Mouse (Mus musculus) heart, adult 2 months (tissue): ENCODE measurements around the gene Smarca4. TPM values are rescaled to one million over a fixed set of nuclear protein-coding genes. Genes with fewer than 3 reads are reported as not detected.

Source experiments
- DNase-seq, 2 experiments: peaks; one replicate each; pipeline ENCODE4 v3.0.0; 2021
- H3K27ac ChIP-seq: fragments of 200-600 bp; 2 replicates; pipeline ENCODE4 v1.8.1; 2022
- H3K27me3 ChIP-seq: fragments of 200-500 bp; 2 replicates; pipeline ENCODE4 v1.6.1; 2012; ENCODE audit warnings: mild to moderate bottlenecking, low read length, inconsistent platforms, mixed read lengths; ENCODE audit not compliant: control insufficient read depth, insufficient read depth
- H3K36me3 ChIP-seq: fragments of 200-500 bp; 2 replicates; pipeline ENCODE4 v1.6.1; 2012; ENCODE audit warnings: low read length, inconsistent platforms; ENCODE audit not compliant: control insufficient read depth, insufficient read depth
- H3K4me1 ChIP-seq: fragments of 200-500 bp; 2 replicates; pipeline ENCODE4 v1.6.1; 2011; ENCODE audit warnings: low read length; ENCODE audit not compliant: control insufficient read depth, insufficient read depth
- H3K4me3 ChIP-seq: fragments of 200-600 bp; 2 replicates; pipeline ENCODE4 v1.8.1; 2022
- H3K79me2 ChIP-seq: fragments of 200-500 bp; replicated peaks from 2 replicates; pipeline ENCODE4 v1.6.1; 2012; ENCODE audit warnings: mild to moderate bottlenecking, inconsistent platforms, low read length, moderate library complexity, mixed read lengths; ENCODE audit not compliant: control insufficient read depth, insufficient read depth
- H3K9ac ChIP-seq: fragments of 200-500 bp; 2 replicates; pipeline ENCODE4 v1.6.1; 2012; ENCODE audit warnings: low read depth, mild to moderate bottlenecking, control low read depth, inconsistent platforms, low read length, mixed read lengths
- CTCF ChIP-seq: fragments of 200-600 bp; IDR thresholded peaks from 2 replicates; pipeline ENCODE4 v1.8.1; 2022; ENCODE audit warnings: antibody characterized with exemption, mild to moderate bottlenecking, moderate library complexity
- EP300 ChIP-seq: fragments of 200-500 bp; IDR thresholded peaks from 2 replicates; pipeline ENCODE4 v1.6.1; 2011; ENCODE audit warnings: low read depth, low read length, control low read depth; ENCODE audit not compliant: insufficient read depth
- POLR2A ChIP-seq: fragments of 200-500 bp; IDR thresholded peaks from 2 replicates; pipeline ENCODE4 v1.6.1; 2011; ENCODE audit warnings: mild to moderate bottlenecking, low read depth, low read length, control low read depth; ENCODE audit not compliant: insufficient read depth
- WGBS: fragments of 180-500 bp; shearing (Covaris S2); methylation state at CpG from one replicate; pipeline ENCODE4 v1.1.7; 2018; 5-methylcytosine and 5-hydroxymethylcytosine counted together
- intact Hi-C: fragments of 180-260 bp; cut with DNase I; formaldehyde crosslinking; loops from one replicate; pipeline ENCODE4 v1.15.1; 2025
- polyA plus RNA-seq: library from polyadenylated mRNA; depleted of rRNA; stranded (reverse); fragments of >200 nt; gene quantifications from 2 replicates; pipeline ENCODE4 v1.2.3, GENCODE M21; 2012
- total RNA-seq, 2 experiments: library from RNA; stranded (reverse); gene quantifications; 2 replicates each; pipeline ENCODE4 v1.2.3; 2021

Gene Smarca4
- total and polyA plus RNA-seq, 3 experiments = 21.5 to 47.0 (median 43.5) TPM

DNA sequence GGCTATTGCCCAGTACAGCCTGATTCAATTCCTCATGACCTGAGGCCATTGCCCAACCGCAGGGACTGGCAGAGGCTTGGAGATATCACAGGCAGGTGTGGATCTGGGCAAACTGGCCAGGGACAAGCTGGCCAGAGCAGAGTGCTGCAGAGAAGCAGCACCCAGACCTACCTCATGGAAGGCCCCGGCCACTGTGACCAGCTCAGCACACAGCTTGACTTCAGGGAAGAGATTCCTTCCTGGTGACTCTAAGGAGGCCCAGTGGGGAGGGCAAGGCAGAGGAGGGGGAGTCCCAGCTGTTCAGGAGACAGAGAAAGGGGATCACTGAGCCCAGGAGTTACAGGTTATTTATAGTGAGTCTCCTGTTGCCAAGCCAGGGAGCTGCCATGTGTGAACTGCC lies 105.1 kb downstream of the Smarca4 start:
- no peaks in the 10 kb centered on the region for H3K79me2 ChIP-seq
- H3K27me3 ChIP-seq = no peaks in the 10 kb centered on the region
- WGBS = 64% methylated on average over 2 of the region's 2 CpGs
- peak overlapping the region; percentile 45 for H3K27ac ChIP-seq
- H3K4me3 ChIP-seq = no peak overlapping the region
- no peak overlapping the region for H3K9ac ChIP-seq
- peaks cover 3% of the 10 kb centered on the region for H3K4me1 ChIP-seq
- TF ChIP-seq CTCF (no peak), POLR2A (no peak), EP300 (peak; percentile 40; the same call in 1 of the 2 replicates)
- DNase-seq = peak in 1 of 2 experiments; percentile 56
- intact Hi-C loops = no loop called here
- H3K36me3 ChIP-seq = no peaks in the 10 kb centered on the region

DNA sequence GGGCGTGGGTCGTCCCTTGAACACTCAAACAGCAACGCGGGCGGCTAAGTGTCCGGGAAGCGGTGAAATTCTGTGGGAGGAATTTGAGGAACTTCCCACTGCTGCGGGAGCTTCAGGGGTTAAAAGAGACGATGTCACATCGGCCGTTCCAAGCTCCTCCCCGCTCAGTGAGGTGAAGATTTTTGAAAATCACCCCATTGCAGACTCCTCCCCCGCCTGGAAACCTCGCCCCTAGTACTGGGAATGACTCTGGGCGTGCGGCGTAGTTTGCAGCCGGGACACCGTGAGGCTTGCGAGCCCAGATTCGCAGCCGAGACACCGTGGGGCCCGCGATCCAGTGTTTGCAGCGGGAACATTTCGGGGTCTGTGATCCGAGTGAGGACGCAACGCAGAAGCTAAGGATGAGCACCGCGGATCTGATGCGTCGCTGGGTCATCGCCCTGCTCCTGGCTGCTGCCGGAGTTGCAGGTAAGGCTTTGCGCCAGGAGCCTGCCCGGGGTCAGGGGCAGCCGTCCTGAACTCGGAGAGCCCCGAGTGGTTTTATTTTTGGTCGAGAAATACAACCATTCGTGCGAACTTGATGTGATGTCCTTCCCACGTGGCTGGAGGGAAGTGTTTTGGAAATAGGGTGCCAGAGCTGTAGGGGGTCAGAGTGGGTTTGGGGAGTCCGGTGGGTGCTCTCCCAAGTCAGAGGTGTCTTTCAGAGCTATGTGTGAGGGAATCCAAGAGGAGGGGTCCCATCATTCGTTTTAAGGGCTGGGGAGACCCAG lies 107.6 kb downstream of the Smarca4 start, which contains the start of gene Ldlr:
Gene Ldlr, plus strand, starts transcription at position 107 of the 770 bp plus-strand sequence.
- Histone ChIP-seq H3K4me3 (peak within 1 kb of the TSS; percentile 67), H3K79me2 (no peaks in the 10 kb centered on the region), H3K4me1 (peaks cover 3% of the 10 kb centered on the region), H3K27ac (peak within 1 kb of the TSS; percentile 74), H3K36me3 (no peaks in the 10 kb centered on the region), H3K27me3 (no peaks in the 10 kb centered on the region), H3K9ac (peak within 1 kb of the TSS; percentile 65)
- intact Hi-C loops = loop anchor here (2.0 kb wide), 1 partner anchor 23 kb away; no protein-coding TSS in a partner anchor
- TF ChIP-seq CTCF = no peak
- 0 out of 2 replicates have a peak, but pooled peaks have one; percentile 32 for TF ChIP-seq EP300
- peak; percentile 57; the same call in 1 of the 2 replicates for TF ChIP-seq POLR2A
- DNase-seq = peak; percentile 83 to 86
- WGBS = under 1% methylated on average over 47 of the region's 47 CpGs

DNA sequence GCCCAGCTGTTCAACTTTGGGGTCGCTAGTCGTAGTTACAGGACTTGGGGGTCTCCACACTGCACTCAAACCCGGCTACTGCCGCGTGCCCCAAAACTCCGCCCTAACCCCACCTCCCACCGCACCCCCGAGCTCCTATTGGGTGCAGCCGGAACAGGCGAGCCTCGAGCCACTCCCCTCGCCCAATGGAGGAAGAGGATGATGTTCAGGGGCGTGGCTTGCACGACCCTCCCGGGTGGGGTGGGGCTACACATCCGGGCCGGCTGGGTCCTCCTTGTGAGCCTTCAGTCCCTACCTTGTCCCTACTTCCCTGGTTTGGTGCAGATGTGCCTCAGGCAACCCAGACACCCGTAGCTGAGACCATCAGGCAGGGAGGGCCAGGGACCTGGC lies 108.2 kb downstream of the Smarca4 start:
- TF ChIP-seq CTCF (no peak), EP300 (no peak), POLR2A (peak; percentile 45; the same call in 1 of the 2 replicates)
- intact Hi-C loops = no loop called here
- 2% methylated on average over 18 of the region's 18 CpGs for WGBS

DNA sequence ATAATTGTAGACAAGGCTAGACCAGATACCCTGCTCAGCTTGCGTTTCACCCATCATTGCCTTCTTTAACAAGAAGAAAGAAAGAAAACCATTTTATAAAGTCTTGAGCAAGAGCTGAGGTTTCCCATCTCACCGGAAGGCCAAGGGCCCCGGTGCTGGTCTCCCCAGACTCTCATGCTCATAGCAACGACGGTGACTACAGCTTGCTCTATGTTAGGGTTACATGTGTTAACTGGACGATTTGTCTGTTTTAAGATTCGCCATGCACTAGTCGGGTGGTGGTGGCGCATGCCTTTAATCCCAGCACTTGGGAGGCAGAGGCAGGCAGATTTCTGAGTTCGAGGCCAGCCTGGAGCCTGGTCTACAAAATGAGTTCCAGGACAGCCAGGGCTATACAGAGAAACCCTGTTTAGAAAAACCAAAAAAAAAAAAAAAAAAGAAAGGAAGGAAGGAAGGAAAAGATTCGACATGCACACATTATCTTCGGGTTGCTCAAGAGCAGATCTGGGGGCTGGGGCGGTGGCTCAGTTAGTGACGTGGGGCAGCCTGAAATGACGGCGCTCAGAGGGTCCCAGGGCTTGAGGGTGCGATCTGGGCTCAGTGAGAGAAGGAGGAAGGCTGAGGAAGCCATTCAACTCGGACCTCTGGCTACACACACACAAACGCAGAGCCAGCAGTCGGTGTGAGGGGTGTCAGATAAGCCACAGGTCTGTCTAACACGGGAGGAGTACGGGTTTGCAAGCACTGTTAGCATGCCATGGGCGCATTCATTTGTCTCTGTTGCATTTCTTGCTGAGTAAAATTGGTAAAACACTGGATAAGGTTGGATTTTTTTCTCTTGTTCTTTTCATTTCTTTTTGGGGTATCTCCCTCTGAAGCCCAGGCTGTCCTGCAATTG lies 109.5 kb downstream of the Smarca4 start:
- Histone ChIP-seq H3K9ac (no peak overlapping the region), H3K36me3 (no peaks in the 10 kb centered on the region), H3K4me1 (peaks cover 5% of the 10 kb centered on the region), H3K27ac (no peak overlapping the region), H3K4me3 (no peak overlapping the region), H3K27me3 (no peaks in the 10 kb centered on the region), H3K79me2 (no peaks in the 10 kb centered on the region)
- DNase-seq = no peak
- no peak for TF ChIP-seq CTCF
- TF ChIP-seq POLR2A = no peak
- no peak for TF ChIP-seq EP300
- 64% methylated on average over 23 of the region's 23 CpGs for WGBS
- intact Hi-C loops = no loop called here

More for the DNA sequence above, 108.2 kb downstream of the Smarca4 start:
- DNase-seq = peak; percentile 88 to 91
- H3K27me3 ChIP-seq = no peaks in the 10 kb centered on the region
- peak overlapping the region; percentile 65 for H3K9ac ChIP-seq
- H3K36me3 ChIP-seq = no peaks in the 10 kb centered on the region
- peaks cover 3% of the 10 kb centered on the region for H3K4me1 ChIP-seq
- H3K4me3 ChIP-seq = peak overlapping the region; percentile 67
- H3K79me2 ChIP-seq = no peaks in the 10 kb centered on the region
- H3K27ac ChIP-seq = peak overlapping the region; percentile 74

DNA sequence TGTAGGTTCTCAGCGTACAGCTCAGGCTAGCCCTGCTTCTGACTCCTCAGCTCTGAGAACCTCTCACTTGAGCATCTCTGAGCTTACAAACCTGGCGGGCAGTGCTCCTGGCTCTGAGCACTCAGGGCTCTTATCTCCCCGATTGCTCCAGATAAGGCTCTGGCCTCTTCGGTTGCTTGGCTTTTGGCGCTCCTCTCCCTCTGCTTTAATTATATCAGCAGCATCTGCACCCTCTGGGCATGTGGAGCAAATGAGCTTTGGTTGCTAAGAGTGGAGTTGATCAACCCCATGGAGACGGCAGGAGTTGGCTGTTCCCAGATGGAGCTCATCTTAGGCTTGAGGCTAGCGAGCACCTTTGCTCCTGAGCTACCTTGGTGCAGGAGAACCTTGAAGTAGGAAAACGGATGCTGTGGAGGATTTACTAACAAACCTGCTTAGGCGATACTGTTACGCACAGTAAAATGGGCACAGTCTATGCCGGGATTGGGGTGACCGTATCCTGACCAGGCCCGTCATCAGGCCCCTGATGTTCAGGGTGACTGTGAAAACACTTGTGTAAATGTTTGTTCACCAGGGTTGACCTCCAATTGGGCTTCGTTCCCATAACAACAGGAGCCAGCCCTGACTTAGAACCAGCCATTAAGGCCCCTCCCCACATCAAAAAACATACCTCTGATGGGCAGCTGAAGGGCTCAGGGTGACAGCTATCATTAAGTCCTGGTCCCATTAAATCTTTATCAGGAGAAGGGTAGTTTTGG lies 110.4 kb downstream of the Smarca4 start:
- TF ChIP-seq CTCF (no peak), EP300 (no peak)
- no peak for DNase-seq
- 85% methylated on average over 14 of the region's 14 CpGs for WGBS
- H3K27me3 ChIP-seq = no peaks in the 10 kb centered on the region
- no peak overlapping the region for H3K4me3 ChIP-seq
- no peaks in the 10 kb centered on the region for H3K36me3 ChIP-seq
- no peaks in the 10 kb centered on the region for H3K79me2 ChIP-seq
- H3K27ac ChIP-seq = no peak overlapping the region
- no peak overlapping the region for H3K9ac ChIP-seq
- H3K4me1 ChIP-seq = peaks cover 5% of the 10 kb centered on the region
- intact Hi-C loops = no loop called here
